Mouse (Mus musculus): ENCODE measurements at regions not wholly inside any gene's neighbourhood (a gene's known extent, or its start where the extent isn't known, plus 50 kb on each side); places are given as distances from the start of the nearest gene placed in this dataset.
"Not testable (repeated sequence)": the region's sequence is repeated elsewhere in the genome, so short reads cannot be mapped to it uniquely, and the experiment has no call there.

- no peak for DNase-seq
Measured at GRCm38 (mm10) chr10:8136662-8137061, 180.6 kb upstream of the Tab2 start.

GRCm38 (mm10) chr10:8135272-8135671, 179.2 kb upstream of the Tab2 start:
- no peak for DNase-seq

GRCm38 (mm10) chr10:8134398-8134797, 178.4 kb upstream of the Tab2 start:
- DNase-seq: no peak

GRCm38 (mm10) chr10:8133451-8133952, 177.5 kb upstream of the Tab2 start:
- DNase-seq: no peak

GRCm38 (mm10) chr10:8132795-8133194, 176.8 kb upstream of the Tab2 start:
- DNase-seq: no peak

GRCm38 (mm10) chr10:8130472-8131241, 174.6 kb upstream of the Tab2 start:
- no peak for DNase-seq

GRCm38 (mm10) chr10:8130057-8130456, 174.0 kb upstream of the Tab2 start:
- no peak for DNase-seq

GRCm38 (mm10) chr10:8124124-8124523, 168.1 kb upstream of the Tab2 start:
- no peak for DNase-seq

- DNase-seq: no peak
Measured at GRCm38 (mm10) chr10:8121895-8122294, 165.9 kb upstream of the Tab2 start.

GRCm38 (mm10) chr10:8116821-8117220, 160.8 kb upstream of the Tab2 start:
- no peak for DNase-seq

- not testable (repeated sequence) for DNase-seq
Measured at GRCm38 (mm10) chr10:8114932-8115331, 158.9 kb upstream of the Tab2 start.

- DNase-seq: no peak
Measured at GRCm38 (mm10) chr10:8114530-8114929, 158.5 kb upstream of the Tab2 start.

GRCm38 (mm10) chr10:8100489-8100888, 144.5 kb upstream of the Tab2 start:
- peak; percentile 3 for DNase-seq

- peak; percentile 36 for DNase-seq
Measured at GRCm38 (mm10) chr10:8095924-8096323, 139.9 kb upstream of the Tab2 start.

- DNase-seq: no peak
Measured at GRCm38 (mm10) chr10:8095206-8095605, 139.2 kb upstream of the Tab2 start.

GRCm38 (mm10) chr10:8091871-8092552, 136.0 kb upstream of the Tab2 start:
- DNase-seq: no peak

- DNase-seq: peak; percentile 47
Measured at GRCm38 (mm10) chr10:8089296-8089695, 133.3 kb upstream of the Tab2 start.

GRCm38 (mm10) chr10:8088737-8089136, 132.7 kb upstream of the Tab2 start:
- DNase-seq: no peak

- DNase-seq: no peak
Measured at GRCm38 (mm10) chr10:8088321-8088720, 132.3 kb upstream of the Tab2 start.

GRCm38 (mm10) chr10:8087106-8087505, 131.1 kb upstream of the Tab2 start:
- DNase-seq: peak; percentile 82

- no peak for DNase-seq
Measured at GRCm38 (mm10) chr10:8086442-8086841, 130.4 kb upstream of the Tab2 start.

GRCm38 (mm10) chr10:8077904-8078811, 122.1 kb upstream of the Tab2 start:
- DNase-seq: no peak

GRCm38 (mm10) chr10:8072463-8072862, 116.4 kb upstream of the Tab2 start:
- DNase-seq: no peak

Measured in kidney, adult 9 months (tissue).